Mouse (Mus musculus) forebrain, embryonic 10.5 days (tissue): ENCODE data around the gene Fbxl20. TPM values are rescaled to one million over a fixed set of nuclear protein-coding genes. Genes with fewer than 3 reads are reported as not detected.

ENCODE experiments used
- DNase-seq: peaks from one replicate; pipeline ENCODE4 v3.0.0-alpha.2; 2017; ENCODE audit warnings: low spot score; ENCODE audit errors: extremely low spot score
- H3K27ac ChIP-seq: fragments of 300-500 bp; sonication (generic); 2 replicates; pipeline ENCODE4 v1.5.1; 2016; ENCODE audit warnings: mild to moderate bottlenecking
- H3K27me3 ChIP-seq: fragments of 300-500 bp; sonication (generic); 2 replicates; pipeline ENCODE4 v1.6.1; 2016; ENCODE audit warnings: mild to moderate bottlenecking; ENCODE audit not compliant: poor library complexity, severe bottlenecking
- H3K36me3 ChIP-seq: fragments of 300-500 bp; sonication (generic); replicated peaks from 2 replicates; pipeline ENCODE4 v1.6.1; 2016; ENCODE audit warnings: mild to moderate bottlenecking, moderate library complexity
- H3K4me1 ChIP-seq: fragments of 300-500 bp; sonication (generic); 2 replicates; pipeline ENCODE4 v1.6.1; 2016
- H3K4me3 ChIP-seq: fragments of 300-500 bp; sonication (generic); 2 replicates; pipeline ENCODE4 v1.5.1; 2016; ENCODE audit warnings: mild to moderate bottlenecking, moderate library complexity
- H3K9me3 ChIP-seq: fragments of 300-500 bp; sonication (generic); 2 replicates; pipeline ENCODE4 v1.6.1; 2016; ENCODE audit warnings: mild to moderate bottlenecking, moderate library complexity
- WGBS: fragments of 180-500 bp; shearing (Covaris S2); methylation state at CpG from one replicate; pipeline ENCODE4 v1.1.7; 2016; 5-methylcytosine and 5-hydroxymethylcytosine counted together
- polyA plus RNA-seq: library from polyadenylated mRNA; unstranded; fragments of >200 nt; fragmentation: Nextera tagmentation; extraction: Ambion mirVana; gene quantifications from 2 replicates; pipeline ENCODE4 v1.2.1, GENCODE M21; 2016

The Fbxl20 gene
- polyA plus RNA-seq, 1 experiment from 2014 or later = 16.9 TPM

- H3K27me3 ChIP-seq = no peaks in the 10 kb centered on the region
- H3K4me1 ChIP-seq = peaks cover 4% of the 10 kb centered on the region
- no peak overlapping the region for H3K27ac ChIP-seq
- no peak overlapping the region for H3K4me3 ChIP-seq
- H3K9me3 ChIP-seq = no peaks in the 10 kb centered on the region
- DNase-seq = no peak
- 90% methylated on average over 2 of the region's 2 CpGs for WGBS
- H3K36me3 ChIP-seq = peaks cover 9% of the 10 kb centered on the region; the same call in 1 of the 2 replicates
Measured at GRCm38 (mm10) chr11:98142545-98142944, 7.7 kb downstream of the Fbxl20 start.

DNA sequence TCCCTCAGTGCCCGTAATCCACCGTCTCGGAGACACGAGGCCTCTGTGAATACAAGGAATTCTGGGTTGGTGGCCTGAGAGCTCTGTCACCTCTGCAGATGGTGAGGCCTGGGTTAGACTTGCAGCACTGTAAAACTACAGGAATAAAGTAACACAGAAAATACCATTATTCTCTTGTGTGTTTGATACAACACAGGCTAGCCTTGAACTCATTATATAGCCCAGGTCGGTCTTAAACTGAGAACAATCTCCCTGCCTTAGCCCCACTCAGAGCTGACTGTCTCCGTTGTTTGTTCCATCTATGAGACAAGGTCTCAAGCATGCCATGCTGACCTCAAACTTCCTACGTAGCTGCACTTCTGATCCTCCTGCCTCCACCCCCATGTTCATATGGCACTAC is 11.3 kb downstream of the Fbxl20 start:
- peaks cover 13% of the 10 kb centered on the region for H3K36me3 ChIP-seq
- H3K9me3 ChIP-seq = no peaks in the 10 kb centered on the region
- no peaks in the 10 kb centered on the region for H3K4me1 ChIP-seq
- H3K27ac ChIP-seq = no peak overlapping the region
- H3K27me3 ChIP-seq = no peaks in the 10 kb centered on the region
- 94% methylated on average over 7 of the region's 7 CpGs for WGBS
- no peak for DNase-seq
- H3K4me3 ChIP-seq = no peak overlapping the region

GRCm38 (mm10) chr11:98137836-98138235 is 12.4 kb downstream of the Fbxl20 start:
- peaks cover 12% of the 10 kb centered on the region for H3K36me3 ChIP-seq
- H3K4me1 ChIP-seq = no peaks in the 10 kb centered on the region
- H3K27me3 ChIP-seq = no peaks in the 10 kb centered on the region
- 94% methylated on average over 11 of the region's 11 CpGs for WGBS
- no peak for DNase-seq
- H3K4me3 ChIP-seq = no peak overlapping the region
- H3K9me3 ChIP-seq = no peaks in the 10 kb centered on the region
- H3K27ac ChIP-seq = no peak overlapping the region

GRCm38 (mm10) chr11:98134951-98135350 is 15.3 kb downstream of the Fbxl20 start:
- no peaks in the 10 kb centered on the region for H3K27me3 ChIP-seq
- WGBS = 76% methylated on average over 4 of the region's 4 CpGs
- DNase-seq = no peak
- no peak overlapping the region for H3K27ac ChIP-seq
- no peaks in the 10 kb centered on the region for H3K4me1 ChIP-seq
- H3K9me3 ChIP-seq = no peaks in the 10 kb centered on the region
- no peak overlapping the region for H3K4me3 ChIP-seq
- peaks cover 5% of the 10 kb centered on the region for H3K36me3 ChIP-seq

DNA sequence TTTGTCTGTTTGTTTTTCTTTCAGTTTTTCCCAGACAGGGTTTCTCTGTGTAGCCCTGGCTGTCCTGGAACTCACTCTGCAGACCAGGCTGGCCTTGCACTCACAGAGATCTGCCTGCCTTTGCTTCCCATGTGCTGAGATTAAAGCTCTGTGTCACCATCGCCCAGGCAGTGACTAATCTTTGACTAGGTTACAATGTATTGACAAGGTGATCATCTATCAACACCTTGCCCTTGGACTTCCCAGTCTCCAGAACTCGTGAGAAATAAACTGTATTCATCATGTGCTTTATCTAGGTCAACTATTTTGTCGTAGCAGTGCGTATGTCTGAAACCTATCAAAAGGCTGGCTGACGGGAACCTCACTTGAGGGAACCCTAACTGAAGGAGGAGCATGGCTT is 26.8 kb downstream of the Fbxl20 start:
- H3K36me3 ChIP-seq = peaks cover 38% of the 10 kb centered on the region
- 94% methylated on average over 5 of the region's 5 CpGs for WGBS
- DNase-seq = no peak
- H3K4me1 ChIP-seq = no peaks in the 10 kb centered on the region
- H3K27ac ChIP-seq = no peak overlapping the region
- H3K9me3 ChIP-seq = no peaks in the 10 kb centered on the region
- H3K4me3 ChIP-seq = no peak overlapping the region
- no peaks in the 10 kb centered on the region for H3K27me3 ChIP-seq

- no peak overlapping the region for H3K4me3 ChIP-seq
- DNase-seq = no peak
- WGBS = 100% methylated on average over 1 of the region's 1 CpGs
- no peak overlapping the region for H3K27ac ChIP-seq
- no peaks in the 10 kb centered on the region for H3K9me3 ChIP-seq
- no peaks in the 10 kb centered on the region for H3K4me1 ChIP-seq
- no peaks in the 10 kb centered on the region for H3K27me3 ChIP-seq
- H3K36me3 ChIP-seq = peaks cover 41% of the 10 kb centered on the region
Measured at GRCm38 (mm10) chr11:98114363-98114762, 35.8 kb downstream of the Fbxl20 start.

GRCm38 (mm10) chr11:98113504-98113903 is 36.7 kb downstream of the Fbxl20 start:
- no peaks in the 10 kb centered on the region for H3K27me3 ChIP-seq
- H3K36me3 ChIP-seq = peaks cover 47% of the 10 kb centered on the region
- no peak overlapping the region for H3K4me3 ChIP-seq
- no peaks in the 10 kb centered on the region for H3K9me3 ChIP-seq
- H3K4me1 ChIP-seq = no peaks in the 10 kb centered on the region
- DNase-seq = no peak
- no peak overlapping the region for H3K27ac ChIP-seq
- 70% methylated on average over 4 of the region's 4 CpGs for WGBS

DNA sequence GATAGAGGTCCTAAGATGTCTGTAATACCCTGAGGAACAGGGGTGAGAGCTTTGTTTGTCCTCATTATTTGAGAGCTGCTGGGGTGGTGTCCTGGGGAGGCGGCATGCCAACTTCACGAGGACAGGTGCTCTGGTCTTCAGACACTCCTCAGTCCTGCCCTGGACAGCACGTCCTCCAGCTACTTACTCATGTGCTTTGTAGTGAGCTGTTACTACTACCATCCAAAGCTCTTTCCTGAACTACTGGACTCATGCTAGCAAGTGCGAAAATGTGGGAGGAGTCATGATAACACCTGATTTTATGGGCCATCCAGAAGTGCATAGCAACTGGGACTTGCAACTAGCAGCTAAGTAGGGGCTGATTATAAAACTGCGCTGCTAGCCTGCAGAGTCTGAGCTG is 40.5 kb downstream of the Fbxl20 start:
- WGBS = 91% methylated on average over 5 of the region's 5 CpGs
- H3K27ac ChIP-seq = no peak overlapping the region
- H3K27me3 ChIP-seq = no peaks in the 10 kb centered on the region
- no peaks in the 10 kb centered on the region for H3K4me1 ChIP-seq
- no peak for DNase-seq
- no peak overlapping the region for H3K4me3 ChIP-seq
- H3K36me3 ChIP-seq = peaks cover 70% of the 10 kb centered on the region
- no peaks in the 10 kb centered on the region for H3K9me3 ChIP-seq

- H3K4me3 ChIP-seq = no peak overlapping the region
- H3K4me1 ChIP-seq = no peaks in the 10 kb centered on the region
- DNase-seq = no peak
- H3K27me3 ChIP-seq = no peaks in the 10 kb centered on the region
- H3K36me3 ChIP-seq = peaks cover 87% of the 10 kb centered on the region
- 93% methylated on average over 3 of the region's 3 CpGs for WGBS
- H3K9me3 ChIP-seq = no peaks in the 10 kb centered on the region
- H3K27ac ChIP-seq = no peak overlapping the region
Measured at GRCm38 (mm10) chr11:98101332-98101731, 48.9 kb downstream of the Fbxl20 start.

- Histone ChIP-seq H3K36me3 (peaks cover 78% of the 10 kb centered on the region), H3K4me3 (no peak overlapping the region), H3K9me3 (no peaks in the 10 kb centered on the region), H3K4me1 (peaks cover 7% of the 10 kb centered on the region), H3K27ac (no peak overlapping the region), H3K27me3 (no peaks in the 10 kb centered on the region)
- no peak for DNase-seq
- 93% methylated on average over 9 of the region's 9 CpGs for WGBS
Measured at GRCm38 (mm10) chr11:98090583-98090982, 59.6 kb downstream of the Fbxl20 start.

DNA sequence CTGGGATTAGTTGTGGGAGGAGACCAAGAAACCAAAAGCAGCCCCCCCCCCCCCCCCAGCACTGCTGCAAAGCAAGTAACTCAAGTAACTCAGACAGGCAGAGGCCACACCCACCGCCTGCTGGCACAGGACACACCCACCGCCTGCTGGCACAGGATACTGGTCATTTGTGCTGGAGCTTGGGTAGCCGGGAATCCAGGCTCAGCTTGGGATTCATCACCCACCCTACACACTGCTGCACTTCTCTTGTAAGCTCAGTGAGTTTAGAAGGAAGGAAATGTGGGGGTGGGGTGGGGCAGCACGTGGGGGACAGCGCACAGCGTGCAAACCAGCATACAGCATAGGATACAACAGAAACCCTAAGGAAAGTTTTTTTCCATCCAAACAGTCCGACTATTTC is 62.0 kb downstream of the Fbxl20 start:
- Histone ChIP-seq H3K36me3 (peaks cover 61% of the 10 kb centered on the region), H3K27me3 (no peaks in the 10 kb centered on the region), H3K27ac (0 out of 2 replicates have a peak overlapping the region, but pooled peaks have one; percentile 30), H3K4me3 (no peak overlapping the region), H3K9me3 (no peaks in the 10 kb centered on the region), H3K4me1 (peaks cover 7% of the 10 kb centered on the region)
- WGBS = 56% methylated on average over 7 of the region's 7 CpGs
- DNase-seq = no peak

DNA sequence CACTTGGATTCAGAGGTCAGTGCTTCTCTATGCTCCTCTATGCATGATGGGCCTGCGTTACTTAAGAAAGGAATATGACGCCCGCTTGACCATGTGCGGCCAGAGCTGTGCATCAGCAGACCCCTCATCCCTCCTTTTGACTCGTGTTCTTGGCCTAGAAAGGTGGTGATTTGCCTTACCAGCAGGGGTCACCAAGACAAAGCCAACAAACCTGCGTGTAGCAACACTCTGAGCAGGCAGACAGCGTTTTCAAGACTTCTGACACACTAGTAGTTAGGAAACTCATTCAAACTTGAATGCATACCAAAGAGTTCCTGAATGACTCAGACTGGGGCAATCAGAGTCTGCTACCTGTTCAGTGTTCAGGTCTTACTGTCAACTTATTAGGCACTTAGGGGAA is 63.6 kb downstream of the Fbxl20 start:
- WGBS = 72% methylated on average over 7 of the region's 7 CpGs
- no peaks in the 10 kb centered on the region for H3K27me3 ChIP-seq
- H3K4me3 ChIP-seq = no peak overlapping the region
- H3K27ac ChIP-seq = no peak overlapping the region
- peaks cover 7% of the 10 kb centered on the region for H3K4me1 ChIP-seq
- peaks cover 54% of the 10 kb centered on the region for H3K36me3 ChIP-seq
- H3K9me3 ChIP-seq = no peaks in the 10 kb centered on the region
- no peak for DNase-seq

DNA sequence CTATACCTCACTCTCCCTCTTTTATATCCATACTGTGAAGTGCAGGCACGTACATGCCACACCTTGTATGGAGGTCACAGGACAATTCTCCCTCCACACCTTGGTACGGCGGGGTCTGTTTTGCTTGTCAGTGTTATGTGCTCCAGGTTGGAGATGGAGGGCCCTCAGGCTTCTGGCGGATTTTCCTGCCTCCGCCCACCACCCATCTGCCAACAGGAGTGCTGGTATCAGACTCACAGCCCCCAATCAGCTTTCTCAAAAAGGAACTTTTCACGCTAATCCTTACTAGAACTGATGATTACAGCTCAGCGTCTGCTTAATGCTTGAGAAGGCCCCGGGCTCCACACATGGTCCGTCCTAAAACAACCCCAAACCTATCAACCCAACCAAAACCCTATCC is 64.1 kb downstream of the Fbxl20 start:
- no peaks in the 10 kb centered on the region for H3K9me3 ChIP-seq

GRCm38 (mm10) chr11:98082745-98083144 is 67.5 kb downstream of the Fbxl20 start:
- Histone ChIP-seq H3K9me3 (no peaks in the 10 kb centered on the region), H3K4me3 (no peak overlapping the region), H3K36me3 (peaks cover 20% of the 10 kb centered on the region; the same call in 1 of the 2 replicates), H3K27me3 (no peaks in the 10 kb centered on the region), H3K4me1 (peaks cover under 1% of the 10 kb centered on the region; the same call in 1 of the 2 replicates), H3K27ac (no peak overlapping the region)
- WGBS = 86% methylated on average over 7 of the region's 7 CpGs
- DNase-seq = no peak

More for the DNA sequence above, 64.1 kb downstream of the Fbxl20 start:
- H3K4me1 ChIP-seq = peaks cover 7% of the 10 kb centered on the region
- 93% methylated on average over 9 of the region's 9 CpGs for WGBS
- H3K27me3 ChIP-seq = no peaks in the 10 kb centered on the region
- no peak overlapping the region for H3K27ac ChIP-seq
- peaks cover 52% of the 10 kb centered on the region for H3K36me3 ChIP-seq
- no peak overlapping the region for H3K4me3 ChIP-seq
- DNase-seq = no peak
